Mouse (Mus musculus): ENCODE results near the gene Akt1.
A peak's percentile ranks its signal among the peaks of the same experiment; 100 is the strongest.

The Akt1 gene

DNA sequence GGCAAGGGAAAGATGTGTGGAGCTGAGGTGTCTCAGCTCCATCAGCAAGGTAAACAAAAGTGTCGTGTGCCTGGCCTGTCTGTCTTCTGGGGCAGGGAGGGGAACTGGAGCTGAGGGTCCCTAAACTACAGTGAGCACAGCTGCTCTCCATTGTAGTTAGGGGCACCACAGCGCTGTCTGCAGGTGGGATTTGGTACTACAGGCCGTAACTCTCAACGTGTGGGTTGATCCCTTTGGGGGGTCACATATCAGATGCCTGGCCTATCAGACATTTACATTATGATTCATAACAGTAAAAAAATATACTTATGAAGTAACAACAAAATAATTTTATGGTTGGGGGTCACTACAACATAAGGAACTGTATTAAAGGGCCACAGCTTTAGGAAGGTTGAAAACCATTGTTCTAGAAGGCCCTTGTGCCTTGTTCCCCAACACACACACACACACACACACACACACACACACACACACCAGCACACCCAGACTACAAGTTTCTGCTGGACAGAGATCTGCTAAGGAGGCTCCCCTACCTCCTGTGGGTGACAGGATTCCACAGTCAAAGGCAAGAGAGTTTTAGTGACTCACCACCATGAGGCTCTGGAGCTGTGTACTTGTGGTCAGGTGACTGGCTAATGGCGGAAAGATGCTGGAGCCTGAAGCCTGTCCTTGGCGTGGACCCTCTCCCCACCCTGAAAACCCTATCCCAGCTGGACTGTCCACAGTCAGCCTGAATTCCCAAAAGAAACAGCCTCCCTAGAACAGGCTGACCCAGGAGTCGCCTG lies 47.4 kb downstream of the Akt1 start:
- DNase-seq (ENCODE audit: low spot score) = peak; percentile 60

DNA sequence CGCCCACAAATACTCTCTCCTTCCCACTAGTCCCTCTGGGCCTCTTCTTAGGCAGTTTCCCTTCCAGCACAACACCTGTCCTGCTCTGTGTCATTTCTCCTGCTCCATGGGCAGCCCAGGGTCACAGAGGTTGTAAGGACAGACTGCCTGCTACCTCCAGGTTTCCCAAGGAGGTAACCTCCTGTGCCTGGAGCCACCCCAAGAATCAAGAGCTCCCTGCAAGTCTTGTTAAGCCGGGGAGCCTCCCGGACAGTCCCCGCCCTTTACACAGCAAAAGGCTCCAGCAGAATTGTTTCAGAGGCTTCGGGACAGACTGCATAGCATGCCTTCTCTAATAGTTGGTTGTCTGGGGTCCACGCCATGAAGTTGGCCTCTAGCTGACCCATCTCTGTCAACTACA lies 48.2 kb downstream of the Akt1 start:
- no peak for DNase-seq (ENCODE audit: low spot score)

DNA sequence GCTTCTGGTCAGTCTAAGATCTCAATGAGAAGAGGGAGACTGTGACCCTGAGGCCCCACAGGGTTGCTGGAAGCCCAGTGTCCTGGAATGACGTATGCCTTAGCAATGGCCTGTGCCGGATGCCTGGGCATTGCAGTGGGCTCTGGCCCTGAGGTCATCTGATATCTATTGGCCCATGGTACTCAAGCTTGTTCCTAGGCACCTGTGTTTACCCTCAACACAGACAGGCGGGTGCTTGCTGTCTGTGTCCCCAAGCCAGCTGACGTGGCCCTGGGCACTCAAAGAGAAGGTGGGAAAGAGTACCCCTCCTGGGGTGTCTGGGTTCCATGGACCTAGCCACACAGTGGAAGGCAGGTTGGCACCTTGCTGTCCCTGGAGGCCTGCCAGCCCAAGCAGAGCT lies 49.0 kb downstream of the Akt1 start:
- no peak for DNase-seq (ENCODE audit: low spot score)

DNA sequence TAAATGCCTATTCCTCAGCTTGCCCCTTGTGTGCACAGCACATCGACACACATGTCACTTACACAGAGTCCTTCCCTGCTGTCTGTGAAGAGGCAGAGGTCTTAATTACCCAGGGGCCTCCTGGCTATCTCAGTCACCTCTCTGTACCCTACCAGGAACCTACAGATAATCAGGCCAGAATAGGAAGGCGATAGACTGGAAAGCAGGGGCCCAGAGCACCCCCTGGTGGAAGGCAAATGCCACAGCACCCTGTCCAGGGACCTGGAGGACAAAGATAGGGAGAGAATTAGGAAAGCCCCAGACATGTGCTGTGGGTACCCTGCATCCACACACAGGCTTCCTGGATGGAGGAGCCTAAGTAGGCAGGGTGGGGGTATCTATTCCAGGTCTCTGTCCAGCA lies 50.9 kb downstream of the Akt1 start:
- peak; percentile 81 for DNase-seq (ENCODE audit: low spot score)

DNA sequence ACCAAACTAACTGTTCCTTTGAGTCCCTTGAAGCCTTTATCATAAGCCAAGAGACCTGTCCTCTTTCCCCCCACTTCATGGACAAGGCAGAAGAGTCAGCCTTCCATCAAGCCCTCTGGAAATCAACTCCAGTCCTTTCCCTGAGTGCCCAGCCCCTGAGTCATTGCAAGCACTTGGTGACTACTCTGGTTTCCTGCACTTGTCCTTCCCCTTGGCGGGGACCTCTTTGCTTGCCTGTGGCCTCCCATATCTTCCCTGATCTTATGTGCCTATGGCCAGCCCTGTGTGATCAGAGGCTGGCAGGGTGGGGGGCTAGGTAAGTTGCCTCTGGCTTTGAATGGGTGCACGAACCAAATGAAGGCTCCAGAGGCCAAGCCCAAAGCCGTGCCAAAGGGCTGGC lies 52.8 kb downstream of the Akt1 start:
- DNase-seq (ENCODE audit: low spot score) = no peak

DNA sequence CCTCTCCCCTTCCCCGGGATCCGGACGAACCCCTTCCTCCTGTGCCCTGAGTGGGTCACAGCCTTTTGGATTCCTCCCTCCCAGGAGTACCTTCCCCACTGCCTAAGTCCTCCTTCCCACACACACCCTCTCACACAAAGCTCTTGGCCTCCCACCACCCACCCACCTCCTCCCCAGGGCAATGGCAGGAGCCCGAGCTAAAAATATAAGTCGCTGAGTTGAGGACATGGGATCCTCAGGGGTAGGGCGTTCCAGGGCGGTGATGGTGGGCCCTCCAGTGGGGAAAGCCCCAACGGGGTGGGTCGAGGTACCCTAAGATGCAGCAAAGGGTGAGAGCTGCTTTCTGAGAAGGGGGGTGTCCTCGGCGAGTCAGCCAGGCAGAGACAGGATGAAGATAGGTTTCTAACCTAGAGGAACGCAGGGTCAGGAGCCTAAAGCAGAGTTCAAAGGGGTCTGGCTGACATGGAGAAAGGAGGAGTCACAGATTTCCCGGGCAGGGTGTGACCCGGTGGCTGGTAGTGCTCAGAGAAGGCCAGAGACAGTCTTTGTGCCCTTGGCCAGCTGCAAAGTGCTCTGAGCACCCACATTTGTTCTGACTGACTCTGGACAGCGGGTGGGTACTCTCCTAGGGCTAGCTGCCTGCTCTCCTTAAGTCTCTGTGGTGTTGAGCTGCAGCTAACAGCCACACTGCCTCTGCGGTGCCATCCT lies 54.2 kb downstream of the Akt1 start:
- DNase-seq (ENCODE audit: low spot score) = no peak

- DNase-seq (ENCODE audit: low spot score) = peak; percentile 73
These were observed 54.9 kb downstream of the Akt1 start, which contains the start of gene Adssl1 for GRCm38 (mm10) chr12:112619686-112620353. Gene Adssl1 (plus strand): TSS chr12:112620045.

GRCm38 (mm10) chr12:112618981-112619685 lies 55.6 kb downstream of the Akt1 start:
- DNase-seq (ENCODE audit: low spot score) = no peak

DNA sequence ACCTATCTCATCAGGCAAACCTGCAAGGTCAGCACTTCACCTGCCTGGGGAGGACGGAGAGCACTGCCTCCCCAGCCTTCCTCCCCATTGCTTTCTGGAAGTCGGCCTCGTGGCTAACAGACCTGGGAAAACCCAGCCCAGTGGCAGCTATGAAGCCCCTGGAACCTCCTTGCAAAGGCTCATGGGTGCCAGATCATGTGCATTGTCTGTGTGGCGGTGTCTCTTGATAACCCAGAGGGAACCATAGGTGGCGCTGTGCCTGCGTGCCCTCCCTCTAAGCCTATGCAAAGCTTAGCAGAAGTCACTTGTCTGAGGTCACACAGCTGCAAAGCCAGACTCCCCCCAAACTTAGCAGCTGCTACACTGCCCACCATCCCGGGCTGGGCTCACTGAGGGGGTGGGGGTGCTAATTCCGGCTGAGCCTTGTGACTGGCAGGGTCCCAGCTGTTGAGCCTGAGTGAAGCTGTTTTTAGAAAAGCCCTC lies 56.7 kb downstream of the Akt1 start:
- DNase-seq (ENCODE audit: low spot score) = peak; percentile 85

- DNase-seq (ENCODE audit: low spot score) = no peak
These were observed 57.5 kb downstream of the Akt1 start for GRCm38 (mm10) chr12:112617184-112617583.

GRCm38 (mm10) chr12:112616668-112617067 lies 58.0 kb downstream of the Akt1 start:
- no peak for DNase-seq (ENCODE audit: low spot score)

DNA sequence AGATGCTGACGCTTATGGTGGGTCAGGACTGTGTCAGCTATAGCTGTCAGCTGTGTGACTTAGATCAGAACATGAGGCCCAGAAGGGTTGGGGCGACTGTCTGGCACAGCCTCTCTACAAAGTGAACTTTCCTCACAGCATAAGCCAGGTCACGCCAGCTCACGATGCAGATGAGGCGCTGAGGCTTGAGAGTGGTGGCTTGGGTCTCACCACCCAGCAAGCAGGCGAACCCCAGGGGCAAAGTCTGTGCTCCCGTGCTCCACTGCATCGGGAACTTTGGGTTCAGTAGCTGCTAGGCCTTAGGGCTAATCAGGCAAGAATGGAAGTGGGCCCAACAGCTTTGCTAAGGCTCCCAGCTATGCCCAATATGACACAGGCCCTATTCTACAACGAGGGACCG lies 65.7 kb downstream of the Akt1 start:
- no peak for DNase-seq (ENCODE audit: low spot score)

DNA sequence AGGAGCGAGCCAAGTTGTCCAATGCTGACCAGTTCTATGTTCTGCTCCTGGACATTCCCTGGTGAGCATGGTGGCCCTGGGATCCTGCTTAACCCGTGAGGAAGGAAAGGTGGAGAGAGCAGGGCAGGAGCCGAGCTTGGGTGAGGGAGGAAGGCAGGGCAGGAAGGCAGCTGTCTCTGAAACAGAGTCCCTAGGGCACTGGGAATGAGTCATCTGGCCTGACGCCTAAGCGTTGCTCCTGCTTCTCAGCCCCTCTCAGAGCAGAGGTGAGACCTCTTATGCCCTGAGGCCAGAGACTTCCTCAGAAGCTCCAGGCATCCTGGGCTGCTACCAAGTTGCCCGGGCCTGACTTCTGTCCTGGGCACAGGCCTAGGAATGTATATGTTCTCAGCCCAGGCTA lies 67.7 kb downstream of the Akt1 start:
- DNase-seq (ENCODE audit: low spot score) = no peak

GRCm38 (mm10) chr12:112605766-112606165 lies 68.9 kb downstream of the Akt1 start:
- peak; percentile 74 for DNase-seq (ENCODE audit: low spot score)

DNA sequence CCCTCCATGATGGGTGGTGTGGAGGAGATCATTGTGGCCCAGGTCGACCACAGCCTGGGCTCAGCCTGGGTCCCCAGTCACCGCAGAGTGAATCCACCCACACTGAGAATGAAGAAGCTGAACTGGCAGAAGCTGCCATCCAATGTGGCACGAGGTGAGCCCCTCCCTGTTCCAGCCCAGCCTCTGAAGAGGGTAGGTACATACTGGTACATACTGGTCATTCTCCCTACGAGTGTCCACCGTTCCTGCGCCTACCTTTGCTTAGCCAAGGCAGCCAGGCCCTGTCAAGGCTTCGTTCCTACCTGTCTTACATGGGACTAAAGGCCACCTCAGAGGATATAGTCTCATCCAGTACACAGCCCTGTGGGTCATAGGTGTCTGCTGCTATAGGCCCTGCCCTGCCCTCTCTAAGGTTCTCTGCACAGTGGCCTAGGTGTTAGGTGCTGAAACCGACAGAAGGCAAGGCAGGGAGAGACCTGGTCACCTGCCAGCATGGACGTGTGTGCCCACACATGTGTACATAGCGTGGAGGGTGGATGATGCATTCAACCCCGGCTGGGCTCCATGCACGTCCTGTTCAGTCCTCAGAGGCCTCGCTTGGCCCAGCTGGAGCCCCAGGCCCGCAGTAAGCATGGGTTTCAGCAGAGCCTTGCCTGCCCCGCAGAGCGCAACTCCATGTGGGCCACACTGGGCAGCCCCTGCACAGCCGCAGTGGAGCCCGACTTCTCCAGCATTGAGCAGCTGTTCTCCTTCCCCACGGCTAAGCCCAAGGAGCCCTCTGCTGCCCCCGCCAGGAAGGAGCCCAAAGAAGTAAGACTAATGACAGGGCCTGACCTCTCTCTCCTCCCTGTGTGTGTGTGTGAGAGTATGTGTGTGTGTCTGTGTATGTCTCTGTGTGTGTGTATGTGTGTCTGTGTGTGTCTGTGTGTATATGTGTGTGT lies 69.7 kb downstream of the Akt1 start:
- peak; percentile 69 for DNase-seq (ENCODE audit: low spot score)

- no peak for DNase-seq (ENCODE audit: low spot score)
These were observed 70.7 kb downstream of the Akt1 start for GRCm38 (mm10) chr12:112604022-112604421.

Measured in retina, embryonic 14.5 days (tissue).